Mouse (Mus musculus) adipocyte (in vitro differentiated cells): ENCODE data around the gene Slc12a7.

Experiments used
- DNase-seq: peaks from one replicate; pipeline ENCODE4 v3.0.0-alpha.2; 2016; ENCODE audit warnings: low spot score

Gene Slc12a7

GRCm38 (mm10) chr13:73821251-73821650 lies 88.4 kb downstream of the Slc12a7 start:
- no peak for DNase-seq

- peak; percentile 87 for DNase-seq
These were observed 89.4 kb downstream of the Slc12a7 start for GRCm38 (mm10) chr13:73822187-73822800.

- no peak for DNase-seq
These were observed 90.8 kb downstream of the Slc12a7 start for GRCm38 (mm10) chr13:73823711-73824110.

- peak; percentile 11 for DNase-seq
These were observed 94.3 kb downstream of the Slc12a7 start for GRCm38 (mm10) chr13:73827243-73827642.

GRCm38 (mm10) chr13:73831486-73831885 lies 98.6 kb downstream of the Slc12a7 start:
- DNase-seq = peak; percentile 79

- no peak for DNase-seq
These were observed 100.9 kb downstream of the Slc12a7 start for GRCm38 (mm10) chr13:73833809-73834208.

- DNase-seq = no peak
These were observed 102.9 kb downstream of the Slc12a7 start for GRCm38 (mm10) chr13:73835791-73836190.

GRCm38 (mm10) chr13:73836491-73836890 lies 103.6 kb downstream of the Slc12a7 start:
- DNase-seq = no peak

GRCm38 (mm10) chr13:73837708-73838107 lies 104.8 kb downstream of the Slc12a7 start:
- DNase-seq = no peak

GRCm38 (mm10) chr13:73839137-73839548 lies 106.2 kb downstream of the Slc12a7 start:
- DNase-seq = no peak

GRCm38 (mm10) chr13:73839740-73840139 lies 106.8 kb downstream of the Slc12a7 start:
- no peak for DNase-seq

GRCm38 (mm10) chr13:73842696-73843095 lies 109.8 kb downstream of the Slc12a7 start:
- peak; percentile 34 for DNase-seq

GRCm38 (mm10) chr13:73846589-73847464 lies 113.9 kb downstream of the Slc12a7 start:
- no peak for DNase-seq

- DNase-seq = no peak
These were observed 114.6 kb downstream of the Slc12a7 start, which contains the start of gene Nkd2 for GRCm38 (mm10) chr13:73847465-73847836. Nkd2 (minus strand) TSS chr13:73847631.
